Mouse (Mus musculus) ES-E14 (cell line): ENCODE measurements around the gene Defb26. TPM values are rescaled to one million over a fixed set of nuclear protein-coding genes. Genes with fewer than 3 reads are reported as not detected.

Experiments used
- DNase-seq: peaks from one replicate; pipeline ENCODE4 v3.0.0-alpha.2; 2013; ENCODE audit warnings: low read depth, low spot score
- H3K27ac ChIP-seq: 2 replicates; pipeline ENCODE4 v1.5.1; 2012; ENCODE audit warnings: low read depth, mild to moderate bottlenecking, low read length, moderate library complexity, mixed read lengths; ENCODE audit not compliant: poor library complexity, insufficient read depth, severe bottlenecking
- H3K36me3 ChIP-seq: 2 replicates; pipeline ENCODE4 v1.6.1; 2012; ENCODE audit warnings: mild to moderate bottlenecking, low read length, moderate library complexity, mixed read lengths; ENCODE audit not compliant: control insufficient read depth, poor library complexity, insufficient read depth, severe bottlenecking
- H3K4me1 ChIP-seq, 2 experiments: fragments of 150-350 bp in 1 of 2; sonication (generic) in 1 of 2; 2 replicates each; pipeline ENCODE4 v1.6.1; 2012; ENCODE audit warnings: low read length in 2 of 2, mild to moderate bottlenecking in 1 of 2, mixed read lengths in 1 of 2; ENCODE audit not compliant: control insufficient read depth in 2 of 2, insufficient read depth in 2 of 2, poor library complexity in 1 of 2
- H3K4me3 ChIP-seq, 2 experiments: fragments of 150-350 bp in 1 of 2; sonication (generic) in 1 of 2; 2 replicates each; pipeline ENCODE4 v1.5.1; 2012; ENCODE audit warnings: low read length in 2 of 2, low read depth in 1 of 2, mild to moderate bottlenecking in 1 of 2, mixed read lengths in 1 of 2; ENCODE audit not compliant: insufficient read depth in 1 of 2, poor library complexity in 1 of 2, severe bottlenecking in 1 of 2
- H3K9ac ChIP-seq: 2 replicates; pipeline ENCODE4 v1.6.1; 2012; ENCODE audit warnings: low read depth, mild to moderate bottlenecking, low read length, mixed read lengths; ENCODE audit not compliant: poor library complexity, insufficient read depth, severe bottlenecking
- H3K9me3 ChIP-seq: fragments of 150-350 bp; sonication (generic); 2 replicates; pipeline ENCODE4 v1.6.1; 2012; ENCODE audit warnings: low read depth, mild to moderate bottlenecking, low read length; ENCODE audit not compliant: control insufficient read depth, insufficient read depth
- CHD2 ChIP-seq: IDR thresholded peaks from 2 replicates; pipeline ENCODE4 v1.6.1; 2014; ENCODE audit warnings: mild to moderate bottlenecking, low read depth, low read length, inconsistent platforms
- HCFC1 ChIP-seq: IDR thresholded peaks from 2 replicates; pipeline ENCODE4 v1.6.1; 2012; ENCODE audit warnings: low read length, inconsistent platforms, borderline replicate concordance; ENCODE audit not compliant: insufficient read depth
- MAFK ChIP-seq: IDR thresholded peaks from 2 replicates; pipeline ENCODE4 v1.6.1; 2014; ENCODE audit warnings: mild to moderate bottlenecking, low read depth, low read length, inconsistent platforms; ENCODE audit not compliant: insufficient read depth
- ZC3H11A ChIP-seq: IDR thresholded peaks from 2 replicates; pipeline ENCODE4 v1.6.1; 2012; ENCODE audit warnings: low read depth, mild to moderate bottlenecking, inconsistent platforms, low read length, borderline replicate concordance
- ZNF384 ChIP-seq: IDR thresholded peaks from 2 replicates; pipeline ENCODE4 v1.6.1; 2012; ENCODE audit warnings: low read depth, low read length, inconsistent platforms
- in situ Hi-C, 2 experiments: fragments of 600-800 bp; cut with MboI; formaldehyde crosslinking; loops; one replicate each; pipeline ENCODE4 v1.15.1; 2025; ENCODE audit warnings: low sequenced_read_pairs in 2 of 2, inconsistent platforms in 1 of 2; ENCODE audit not compliant: unreplicated experiment in 2 of 2
- total RNA-seq: library from RNA; depleted of rRNA; stranded (reverse); fragments of 300-350 nt; gene quantifications from 2 replicates; pipeline ENCODE4 v1.2.3, GENCODE M21; 2012

Gene Defb26
- total RNA-seq, 1 experiment = not detected

DNA sequence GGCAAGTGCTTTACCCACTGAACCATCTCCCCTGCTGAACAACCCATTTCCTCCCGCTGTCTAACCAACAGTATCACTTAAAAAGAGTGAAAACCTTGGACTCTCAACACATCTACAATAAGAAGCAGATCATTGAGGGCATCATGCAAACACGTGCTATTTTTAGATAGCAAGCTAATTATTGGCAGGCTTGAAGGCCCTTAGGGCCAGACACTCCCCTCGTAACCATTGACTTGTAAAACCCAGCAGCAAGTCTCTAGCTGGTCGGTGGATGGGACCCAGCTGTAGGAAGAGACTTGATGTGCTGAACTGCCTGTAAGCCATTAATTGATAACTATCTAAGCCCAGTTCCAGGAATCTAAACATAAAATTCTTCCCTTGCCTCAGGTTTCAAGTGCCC lies 32.0 kb upstream of the Defb26 start:
- DNase-seq = no peak
- no peaks in the 10 kb centered on the region for H3K4me1 ChIP-seq
- H3K9me3 ChIP-seq = no peaks in the 10 kb centered on the region
- TF ChIP-seq ZNF384 (no peak), HCFC1 (no peak), MAFK (no peak), ZC3H11A (no peak), CHD2 (no peak)
- no peak overlapping the region for H3K27ac ChIP-seq
- H3K9ac ChIP-seq = no peak overlapping the region
- in situ Hi-C loops = no loop called here
- H3K4me3 ChIP-seq = no peak overlapping the region
- H3K36me3 ChIP-seq = no peaks in the 10 kb centered on the region

DNA sequence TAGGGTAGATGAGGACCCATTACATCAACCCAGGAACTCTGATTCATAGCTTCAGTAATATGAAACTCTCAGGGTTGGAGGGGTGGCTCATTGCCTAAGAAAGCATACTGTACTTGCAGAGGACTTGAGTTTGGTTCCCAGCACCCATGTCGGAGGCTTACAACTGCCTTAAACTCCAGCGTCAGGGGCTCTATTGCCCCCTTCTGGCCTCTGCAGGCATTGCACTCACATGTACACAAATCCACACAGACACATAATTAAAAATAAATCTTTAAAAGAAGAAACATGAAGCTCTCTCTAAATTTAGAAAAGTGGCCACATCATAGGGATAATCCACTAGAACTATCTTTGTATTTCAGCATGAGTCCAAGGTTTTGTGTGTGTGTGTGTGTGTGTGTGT lies 31.4 kb upstream of the Defb26 start:
- in situ Hi-C loops = no loop called here
- no peaks in the 10 kb centered on the region for H3K4me1 ChIP-seq
- H3K27ac ChIP-seq = no peak overlapping the region
- DNase-seq = no peak
- no peaks in the 10 kb centered on the region for H3K9me3 ChIP-seq
- H3K9ac ChIP-seq = no peak overlapping the region
- no peak overlapping the region for H3K4me3 ChIP-seq
- no peaks in the 10 kb centered on the region for H3K36me3 ChIP-seq
- TF ChIP-seq ZNF384 (no peak), ZC3H11A (no peak), MAFK (no peak), CHD2 (no peak), HCFC1 (no peak)

DNA sequence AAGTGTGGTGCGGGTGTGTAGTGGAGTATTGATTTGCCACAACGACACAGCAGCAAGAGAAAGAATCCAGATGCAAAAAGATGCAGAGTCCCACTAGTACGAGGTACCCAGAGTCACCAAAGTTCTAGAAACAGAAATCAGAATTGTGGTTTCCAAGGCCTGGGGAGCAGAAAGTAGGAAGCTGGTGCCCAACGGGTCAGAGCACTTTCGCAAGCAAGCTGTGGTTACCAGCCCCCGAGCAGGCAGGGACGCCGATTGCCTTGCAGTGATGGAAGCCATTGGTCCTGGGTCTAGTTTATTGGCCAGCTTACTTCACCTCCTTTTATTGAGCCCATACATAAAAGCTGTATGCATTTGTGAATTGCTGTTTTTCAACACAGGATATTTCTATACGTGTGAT lies 30.5 kb upstream of the Defb26 start:
- in situ Hi-C loops = no loop called here
- no peaks in the 10 kb centered on the region for H3K4me1 ChIP-seq
- TF ChIP-seq HCFC1 (no peak), ZC3H11A (no peak), MAFK (no peak), ZNF384 (no peak), CHD2 (no peak)
- no peaks in the 10 kb centered on the region for H3K36me3 ChIP-seq
- no peak overlapping the region for H3K9ac ChIP-seq
- no peak for DNase-seq
- H3K27ac ChIP-seq = no peak overlapping the region
- H3K4me3 ChIP-seq = no peak overlapping the region
- H3K9me3 ChIP-seq = no peaks in the 10 kb centered on the region

DNA sequence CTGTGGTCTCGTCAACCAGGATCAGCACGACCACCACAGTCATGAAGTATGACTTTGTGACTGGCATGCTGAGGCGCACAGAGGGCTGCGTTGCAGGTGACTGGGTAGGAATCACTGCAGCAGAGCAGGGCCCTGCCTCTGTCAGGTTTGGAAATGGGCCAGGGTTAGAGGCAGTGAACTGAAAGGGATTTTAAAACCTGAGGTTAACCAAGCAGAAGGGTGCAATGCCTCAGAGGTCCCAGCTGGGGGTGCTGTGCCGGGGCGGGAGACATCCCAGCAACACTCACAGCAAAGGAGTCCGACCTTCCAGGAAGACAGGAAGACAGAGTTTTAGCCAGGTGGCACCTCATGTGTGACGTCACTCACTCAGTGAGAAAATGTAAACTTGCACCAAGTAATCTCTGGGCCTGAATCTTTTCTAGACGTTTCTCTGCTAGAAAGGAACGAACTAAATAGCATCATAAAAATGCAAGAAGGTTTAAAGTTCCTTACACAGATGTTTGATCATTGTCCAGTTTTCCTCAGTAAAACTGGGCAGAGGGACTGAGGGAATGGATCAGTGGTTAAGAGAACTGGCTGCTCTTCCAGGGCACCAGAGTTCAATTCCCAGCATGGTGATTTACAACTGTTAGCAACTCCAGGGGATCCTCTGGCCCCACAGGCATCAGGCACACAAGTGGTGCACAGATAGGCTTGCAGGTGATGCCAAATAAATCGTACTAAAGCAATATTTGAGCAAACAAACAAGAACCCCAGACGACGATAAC lies 28.6 kb upstream of the Defb26 start, which contains the start of gene Defb29:
Defb29 (minus strand) TSS at position 155 of the 767 bp plus-strand sequence.
- Histone ChIP-seq H3K9ac (no peak within 1 kb of the TSS), H3K27ac (no peak within 1 kb of the TSS), H3K4me1 (no peaks in the 10 kb centered on the region), H3K4me3 (no peak within 1 kb of the TSS), H3K9me3 (no peaks in the 10 kb centered on the region), H3K36me3 (no peaks in the 10 kb centered on the region)
- in situ Hi-C loops = no loop called here
- DNase-seq = peak; percentile 40
- TF ChIP-seq ZC3H11A (no peak), MAFK (no peak), CHD2 (no peak), ZNF384 (no peak), HCFC1 (no peak)
